Mouse (Mus musculus) layer of hippocampus, adult 2 months (tissue): ENCODE data around the gene Acsl1. TPM values are rescaled to one million over a fixed set of nuclear protein-coding genes. Genes with fewer than 3 reads are reported as not detected.
A peak's percentile ranks its signal among the peaks of the same experiment; 100 is the strongest.

ENCODE experiments used
- DNase-seq, 2 experiments: peaks; one replicate each; pipeline ENCODE4 v3.0.0; 2022; ENCODE audit warnings: low spot score in 2 of 2
- H3K27ac ChIP-seq: fragments of 200-600 bp; 2 replicates; pipeline ENCODE4 v1.8.1; 2022
- H3K4me3 ChIP-seq: fragments of 200-600 bp; 2 replicates; pipeline ENCODE4 v1.8.1; 2022; ENCODE audit warnings: mild to moderate bottlenecking
- CTCF ChIP-seq: fragments of 200-600 bp; conservative IDR thresholded peaks from 2 replicates; pipeline ENCODE4 v1.8.1; 2022; ENCODE audit warnings: antibody characterized with exemption, mild to moderate bottlenecking, moderate library complexity
- total RNA-seq, 2 experiments: library from RNA; stranded (reverse); gene quantifications; 2 replicates each; pipeline ENCODE4 v1.2.3; 2021

Acsl1 gene
- total RNA-seq, 2 experiments from 2014 or later, result 41.8 to 43.5 TPM

DNA sequence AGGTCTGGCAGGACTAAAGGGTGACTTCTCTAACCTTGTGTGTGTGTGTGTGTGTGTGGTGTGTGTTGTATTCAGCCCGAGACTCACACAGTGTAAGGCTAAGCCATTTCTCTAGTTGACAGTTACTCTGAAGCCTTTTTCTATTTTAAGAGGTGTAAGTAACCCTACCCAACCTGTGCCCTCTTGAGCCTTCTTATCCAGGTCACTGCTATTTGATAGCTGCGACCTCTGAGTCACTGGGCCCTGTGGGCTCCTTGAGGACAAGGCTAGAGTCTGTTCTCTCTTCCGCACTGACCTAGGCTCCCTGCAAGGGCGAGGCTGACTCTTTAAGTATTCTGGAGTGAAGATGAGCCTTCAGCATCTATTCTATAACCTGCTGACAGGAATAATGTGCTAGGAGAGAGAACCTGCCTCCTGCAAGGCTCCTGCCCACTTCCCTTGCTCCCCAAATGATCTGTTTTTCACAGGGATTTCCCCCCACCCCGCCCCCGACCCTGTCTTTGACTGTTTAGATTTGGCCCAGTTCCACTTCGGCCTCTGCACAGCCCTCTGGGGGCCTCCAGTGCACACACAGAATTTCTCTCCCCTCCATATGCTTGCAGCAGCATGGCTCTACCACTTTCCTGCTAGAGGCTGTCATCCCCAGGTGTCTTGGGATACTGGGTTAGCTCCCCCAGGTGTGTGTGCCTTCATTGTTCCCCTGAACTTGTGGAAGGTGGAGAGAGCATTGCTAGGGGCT lies 9.1 kb downstream of the Acsl1 start:
- Histone ChIP-seq H3K4me3 (no peak overlapping the region), H3K27ac (no peak overlapping the region)
- DNase-seq, result no peak
- TF ChIP-seq CTCF, result no peak

DNA sequence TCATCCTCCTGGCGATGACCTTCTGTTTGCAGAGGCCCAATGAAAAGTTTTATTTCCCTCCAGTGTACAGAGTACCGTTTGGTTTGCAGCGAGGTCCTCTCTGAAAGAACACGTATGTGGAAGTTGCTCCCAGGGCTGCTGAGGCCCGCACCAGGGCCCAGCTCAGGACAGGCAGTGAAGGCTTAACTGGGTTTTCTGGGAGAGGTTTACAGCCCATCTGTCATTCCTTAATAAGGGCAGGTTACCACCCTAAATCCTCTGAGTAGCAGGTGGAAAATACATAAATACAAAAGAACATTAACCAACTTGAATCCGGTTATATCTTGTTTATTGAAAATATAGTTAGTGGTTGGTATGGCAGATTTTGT lies 9.7 kb downstream of the Acsl1 start:
- no peak for TF ChIP-seq CTCF
- H3K27ac ChIP-seq, result no peak overlapping the region
- no peak overlapping the region for H3K4me3 ChIP-seq
- no peak for DNase-seq

DNA sequence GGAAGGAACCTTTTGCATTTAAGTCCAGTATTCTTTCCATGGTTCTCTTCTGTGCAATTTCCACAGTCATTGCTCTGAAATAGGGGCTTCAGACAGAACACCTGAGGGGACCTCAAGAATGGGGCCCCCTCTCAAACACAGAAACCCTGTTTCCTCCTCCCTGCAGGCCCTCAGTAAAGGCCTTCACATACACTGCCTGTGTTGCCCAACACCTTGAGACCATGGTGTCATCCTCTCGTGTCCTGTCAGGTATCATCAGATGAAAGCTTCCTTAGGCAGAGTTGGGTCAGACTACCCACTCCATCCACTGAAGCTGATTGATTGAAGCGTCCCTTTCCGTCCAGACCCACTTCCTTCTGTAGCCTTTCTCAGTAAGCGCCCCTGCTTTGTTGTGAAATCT lies 11.9 kb downstream of the Acsl1 start:
- Histone ChIP-seq H3K4me3 (no peak overlapping the region), H3K27ac (no peak overlapping the region)
- no peak for TF ChIP-seq CTCF
- DNase-seq, result no peak

DNA sequence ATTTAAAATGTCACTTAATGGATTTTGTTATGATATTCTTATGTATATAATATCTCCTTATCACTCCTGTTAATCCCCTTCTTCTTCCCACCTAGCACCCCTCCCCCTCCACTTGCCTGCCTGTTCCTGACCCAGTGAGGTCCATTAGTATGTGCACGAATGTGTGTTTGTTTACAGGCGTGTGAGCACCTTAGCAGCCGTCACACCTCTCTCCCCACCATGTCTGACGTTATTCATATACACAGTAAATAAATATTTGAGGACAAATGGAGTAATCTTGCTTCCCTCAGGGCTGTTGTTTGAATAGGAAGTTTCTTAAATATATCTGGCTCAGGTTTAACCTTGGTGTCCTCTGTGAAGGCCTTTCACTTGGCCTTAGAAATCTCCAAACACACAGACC lies 12.4 kb downstream of the Acsl1 start:
- H3K4me3 ChIP-seq, result no peak overlapping the region
- TF ChIP-seq CTCF, result no peak
- DNase-seq, result no peak
- H3K27ac ChIP-seq, result no peak overlapping the region

DNA sequence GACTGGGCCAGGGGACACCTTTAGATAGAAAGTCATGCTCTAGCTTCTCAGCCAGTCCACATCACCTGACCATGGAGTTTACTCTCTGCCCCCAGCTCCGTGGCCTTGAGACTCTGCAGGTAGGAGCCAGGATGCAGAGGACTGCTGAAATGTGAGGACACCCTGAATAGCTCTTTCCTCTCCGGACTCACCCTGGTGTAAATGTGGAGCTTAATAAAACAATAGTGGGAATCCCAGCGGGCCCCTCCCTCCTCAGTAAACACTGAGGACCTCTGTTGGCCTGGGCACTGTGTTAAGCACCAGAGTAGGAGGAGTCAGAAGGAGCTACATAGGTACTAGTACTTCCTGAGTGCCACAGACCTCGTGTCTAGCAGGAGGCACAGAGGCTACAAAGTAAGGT lies 13.2 kb downstream of the Acsl1 start:
- DNase-seq, result no peak
- no peak for TF ChIP-seq CTCF
- H3K27ac ChIP-seq, result no peak overlapping the region
- no peak overlapping the region for H3K4me3 ChIP-seq

DNA sequence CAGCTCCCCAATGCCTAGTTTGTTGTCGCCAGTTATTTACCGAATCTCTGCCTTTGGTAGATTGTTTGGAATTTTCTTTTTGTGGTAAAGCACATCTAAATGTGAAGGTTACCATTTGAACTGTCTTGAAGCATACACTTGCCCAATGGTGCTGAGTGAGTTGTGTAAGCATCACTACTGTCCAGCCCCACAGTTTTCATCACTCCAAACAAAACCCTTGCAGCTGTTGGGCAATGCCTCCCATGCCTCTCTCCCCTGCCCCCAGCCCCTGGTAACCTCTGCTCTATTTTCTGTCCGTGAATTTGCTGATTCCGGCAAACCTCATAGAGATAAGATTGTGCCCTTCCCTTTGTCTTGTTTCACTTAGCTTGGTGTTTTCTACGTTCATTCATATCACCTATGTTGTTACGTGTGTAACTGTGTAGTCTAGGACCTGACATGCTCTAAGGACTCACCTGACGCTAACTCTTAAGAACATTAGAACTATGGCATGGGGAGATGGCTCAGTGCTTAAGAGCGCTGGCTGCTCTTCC lies 14.2 kb downstream of the Acsl1 start:
- no peak for TF ChIP-seq CTCF
- no peak for DNase-seq
- Histone ChIP-seq H3K4me3 (no peak overlapping the region), H3K27ac (no peak overlapping the region)

DNA sequence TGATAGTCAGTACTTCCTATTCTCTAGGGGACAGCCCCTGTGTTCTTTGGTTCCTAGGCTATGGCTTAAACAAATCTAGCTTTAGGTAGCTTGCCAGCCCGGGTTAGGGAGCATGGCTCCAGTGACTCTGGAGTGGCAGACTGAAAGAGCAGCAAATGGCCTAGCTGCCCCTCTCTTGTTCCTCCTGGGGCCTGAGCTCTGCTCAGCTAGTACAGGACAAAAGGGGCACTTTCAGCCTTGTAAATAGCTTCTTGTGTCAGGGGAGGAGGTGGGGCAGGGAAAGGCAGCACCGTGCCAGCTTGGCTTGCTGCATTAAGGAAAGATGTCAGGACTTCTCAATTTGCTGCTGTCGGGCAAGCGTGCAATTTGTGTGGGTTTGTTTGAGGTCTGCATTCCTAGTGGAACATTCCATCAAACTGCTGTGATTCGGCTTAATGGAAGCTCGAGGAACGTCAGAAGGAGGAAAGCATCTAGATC lies 17.3 kb downstream of the Acsl1 start:
- Histone ChIP-seq H3K4me3 (peak overlapping the region; percentile 13; the same call in 1 of the 2 replicates), H3K27ac (peak overlapping the region; percentile 56; the same call in 1 of the 2 replicates)
- no peak for TF ChIP-seq CTCF
- DNase-seq, result peak in 1 of 2 experiments; percentile 28

DNA sequence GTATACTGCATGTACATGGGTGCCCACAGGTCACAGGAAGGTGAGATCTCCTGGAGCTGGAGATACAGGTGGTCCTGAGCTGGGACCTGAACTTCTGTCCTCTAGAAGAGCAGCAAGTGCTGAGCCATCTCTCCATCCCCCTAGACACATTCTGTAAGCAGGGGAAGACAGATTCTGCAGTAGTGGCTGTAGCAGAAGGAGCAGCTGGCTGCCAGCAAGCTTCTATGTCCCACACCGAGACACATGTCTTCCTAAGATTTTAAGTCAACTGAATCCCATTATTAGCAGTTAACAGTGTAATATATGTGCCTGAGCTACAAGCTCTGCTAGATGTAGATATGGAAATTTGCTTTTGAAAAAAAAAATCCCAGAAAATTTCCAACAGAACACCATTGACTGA lies 18.4 kb downstream of the Acsl1 start:
- peak in 1 of 2 experiments; percentile 54 for DNase-seq
- H3K27ac ChIP-seq, result peak overlapping the region; percentile 56; the same call in 1 of the 2 replicates

DNA sequence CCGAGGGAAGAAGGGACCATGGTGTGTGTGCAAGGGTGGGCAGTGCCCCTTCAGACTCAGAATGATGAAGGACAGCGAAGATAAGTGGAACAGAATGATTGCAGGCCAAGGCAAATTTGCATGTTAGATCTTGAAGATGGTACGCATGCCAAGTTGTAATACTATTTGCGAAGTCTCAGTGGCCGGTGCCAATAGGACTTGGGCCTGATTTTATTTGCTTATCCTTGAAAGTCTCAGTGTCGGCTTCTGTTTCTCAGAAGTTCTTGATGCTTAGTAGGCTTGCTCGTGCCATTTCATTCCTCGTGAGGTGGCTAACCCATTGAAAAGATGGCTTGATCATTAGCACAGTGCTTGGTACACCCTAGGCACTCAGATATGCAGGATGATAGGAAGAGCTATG lies 19.4 kb downstream of the Acsl1 start:
- no peak for DNase-seq
- no peak for TF ChIP-seq CTCF
- Histone ChIP-seq H3K27ac (peak overlapping the region; percentile 58; the same call in 1 of the 2 replicates), H3K4me3 (no peak overlapping the region)

More for the DNA sequence above, 18.4 kb downstream of the Acsl1 start:
- no peak for TF ChIP-seq CTCF
- no peak overlapping the region; the same call in 1 of the 2 replicates for H3K4me3 ChIP-seq

DNA sequence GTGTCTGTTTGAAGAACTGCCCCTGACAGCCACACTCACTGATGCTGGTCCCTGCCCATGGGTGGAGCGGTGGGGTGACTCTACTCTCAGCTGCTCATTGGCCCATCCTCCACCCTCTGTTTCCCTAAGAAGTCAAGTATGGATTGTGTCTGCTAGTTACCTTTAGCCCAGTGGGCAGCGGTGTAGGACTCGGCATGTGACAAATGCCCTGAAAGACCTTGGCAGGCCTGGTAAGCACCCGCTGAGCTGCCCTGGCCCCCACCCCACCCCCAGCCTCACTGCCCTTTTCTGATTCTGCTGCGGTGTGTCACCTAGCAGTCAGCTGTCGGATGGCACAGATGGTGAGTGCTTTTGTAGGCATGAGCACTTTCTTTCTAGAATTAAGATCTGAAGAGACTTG lies 20.0 kb downstream of the Acsl1 start:
- no peak for TF ChIP-seq CTCF
- H3K27ac ChIP-seq, result peak overlapping the region; percentile 58
- no peak overlapping the region; the same call in 1 of the 2 replicates for H3K4me3 ChIP-seq
- no peak for DNase-seq

DNA sequence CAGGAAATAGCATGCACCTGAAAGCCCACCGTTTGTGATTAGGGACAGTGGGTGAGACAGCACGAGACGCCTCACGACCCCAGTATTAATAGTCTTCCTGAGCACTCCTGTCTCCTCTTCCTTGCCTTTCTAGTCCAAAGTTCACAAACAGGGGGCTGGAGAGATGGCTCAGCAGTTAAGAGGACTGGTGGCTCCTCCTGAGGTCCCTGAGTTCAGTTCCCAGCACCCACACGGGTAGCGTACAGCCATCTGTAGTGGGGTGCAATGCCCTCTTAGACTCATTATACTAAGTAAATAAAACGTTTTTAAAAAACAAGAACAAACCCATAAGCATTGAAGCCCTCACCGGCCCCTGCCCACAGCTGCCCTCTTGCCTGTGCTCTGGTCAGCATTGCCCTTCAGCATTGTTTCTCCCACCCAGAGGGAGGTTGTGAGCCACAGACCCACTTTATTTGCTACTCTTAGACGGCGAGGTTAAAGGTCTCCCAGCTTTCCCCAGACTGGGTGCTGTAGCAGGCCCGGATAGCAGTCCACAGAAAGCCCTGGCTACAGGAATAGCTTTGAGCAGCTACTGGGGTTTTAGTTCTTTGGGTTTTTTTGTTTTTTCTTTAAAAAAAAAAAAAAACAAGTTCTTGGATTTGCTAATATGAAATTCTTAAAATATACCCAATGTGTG lies 22.8 kb downstream of the Acsl1 start:
- no peak overlapping the region for H3K27ac ChIP-seq
- no peak for TF ChIP-seq CTCF

DNA sequence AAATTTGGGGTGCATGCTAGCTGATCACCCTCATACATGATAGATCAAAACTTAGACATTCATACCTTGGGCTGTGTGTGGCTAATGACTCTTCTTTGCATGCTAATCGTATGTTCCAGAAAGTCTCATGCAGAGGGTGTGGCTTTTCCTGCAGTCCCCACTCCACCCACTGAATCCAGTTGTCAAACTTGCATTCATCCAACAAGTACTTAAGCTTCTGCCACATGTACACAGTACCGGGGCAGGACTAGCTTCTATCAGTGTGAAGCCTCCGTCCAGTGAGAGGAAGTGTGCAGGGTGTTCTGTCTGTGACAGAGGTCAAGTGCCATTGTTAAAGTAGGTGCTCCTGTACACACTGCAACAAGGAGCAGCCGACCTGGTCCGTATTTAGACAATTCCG lies 26.0 kb downstream of the Acsl1 start:
- DNase-seq, result no peak
- Histone ChIP-seq H3K27ac (no peak overlapping the region), H3K4me3 (no peak overlapping the region)
- TF ChIP-seq CTCF, result no peak

More for the DNA sequence above, 22.8 kb downstream of the Acsl1 start:
- no peak overlapping the region for H3K4me3 ChIP-seq
- no peak for DNase-seq

DNA sequence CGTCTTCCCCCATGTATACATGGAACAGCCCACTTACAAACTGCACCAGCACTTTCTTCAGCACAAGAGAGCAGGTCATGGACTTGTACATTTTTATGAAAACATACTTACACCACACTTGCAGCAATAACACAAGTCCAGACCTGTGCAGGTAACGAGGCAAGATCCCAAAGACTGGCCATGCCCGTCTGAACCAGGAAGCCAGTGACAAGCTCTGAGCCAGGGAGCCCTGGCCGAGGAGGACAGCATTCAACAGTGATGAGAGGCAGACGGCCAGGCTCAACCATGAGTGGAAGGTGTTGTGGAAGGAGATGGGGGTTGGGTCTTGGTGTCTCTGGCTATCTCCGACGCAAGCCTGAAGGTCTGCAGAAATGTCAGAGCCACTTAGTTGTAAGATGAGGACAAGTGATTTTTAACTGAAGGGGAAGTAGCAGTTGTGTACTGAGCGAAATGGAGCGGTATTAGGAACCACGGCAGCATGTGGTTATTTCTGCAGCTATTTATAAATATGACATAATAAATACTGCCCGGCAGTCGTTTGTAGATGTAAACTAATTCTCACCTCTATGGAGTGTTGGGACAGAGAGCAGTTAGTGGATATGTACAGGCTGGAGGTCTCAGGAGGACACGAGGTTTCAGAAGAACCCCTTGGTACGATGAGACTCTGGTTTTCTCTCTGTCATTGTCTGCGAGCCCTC lies 26.6 kb downstream of the Acsl1 start:
- TF ChIP-seq CTCF, result no peak
- Histone ChIP-seq H3K27ac (no peak overlapping the region), H3K4me3 (no peak overlapping the region)
- no peak for DNase-seq
